Mouse (Mus musculus): ENCODE measurements around the gene Aicda.

The Aicda gene

DNA sequence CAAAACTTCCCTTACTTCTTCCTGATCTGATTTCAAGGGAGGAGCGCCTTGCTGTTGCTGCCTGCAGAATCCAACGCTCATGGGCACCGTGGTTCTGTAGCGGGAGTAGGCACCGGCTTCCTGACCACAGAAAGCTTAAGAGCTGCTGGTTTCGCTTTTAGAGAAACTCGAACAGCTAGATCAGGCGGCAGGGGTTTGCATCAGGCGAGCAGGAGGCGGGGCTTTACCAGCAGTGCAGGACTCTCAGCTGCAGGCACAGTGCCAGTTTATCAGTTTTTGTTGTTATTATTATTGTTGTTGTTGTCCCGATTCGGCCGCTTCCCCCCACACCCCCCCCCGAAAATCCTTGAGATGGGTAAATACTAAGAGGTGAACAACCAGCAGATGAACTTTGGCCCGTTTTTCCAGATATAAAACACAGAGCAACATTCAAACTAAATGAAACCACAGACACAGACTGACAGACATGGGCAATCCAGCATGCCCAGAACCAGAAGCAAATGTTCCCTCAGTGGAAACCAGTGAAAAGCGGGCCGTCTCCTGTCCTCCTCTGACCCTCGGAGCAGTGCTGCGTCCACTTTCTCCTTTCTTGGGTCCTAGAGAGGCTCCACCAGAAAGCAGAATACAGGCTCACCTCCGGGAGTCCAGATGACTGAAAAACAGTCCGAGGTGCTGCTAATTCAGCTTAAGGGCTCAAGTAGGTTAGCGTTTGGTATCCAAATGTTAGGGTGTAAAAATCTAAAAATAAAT is 48.8 kb downstream of the Aicda start, which contains the start of gene Apobec1:
Gene Apobec1 (minus strand): TSS at position 203 of the 750 bp plus-strand sequence.
- peak; percentile 77 to 79 for DNase-seq

DNA sequence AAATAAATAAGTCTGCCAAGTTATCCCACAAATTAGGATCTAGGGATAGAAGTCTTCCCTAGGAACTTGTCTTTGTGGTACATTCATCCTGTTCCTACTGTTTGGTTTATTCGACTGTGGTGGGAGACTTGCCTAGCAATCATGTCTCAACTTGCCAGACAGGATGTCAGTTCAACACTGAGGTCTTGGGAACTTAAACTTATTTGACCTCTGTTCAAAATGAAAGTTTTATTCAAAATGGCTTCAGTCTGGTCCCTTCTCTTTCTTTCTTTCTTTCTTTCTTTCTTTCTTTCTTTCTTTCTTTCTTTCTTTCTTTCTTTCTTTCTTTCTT is 49.4 kb downstream of the Aicda start:
- DNase-seq: no peak

DNA sequence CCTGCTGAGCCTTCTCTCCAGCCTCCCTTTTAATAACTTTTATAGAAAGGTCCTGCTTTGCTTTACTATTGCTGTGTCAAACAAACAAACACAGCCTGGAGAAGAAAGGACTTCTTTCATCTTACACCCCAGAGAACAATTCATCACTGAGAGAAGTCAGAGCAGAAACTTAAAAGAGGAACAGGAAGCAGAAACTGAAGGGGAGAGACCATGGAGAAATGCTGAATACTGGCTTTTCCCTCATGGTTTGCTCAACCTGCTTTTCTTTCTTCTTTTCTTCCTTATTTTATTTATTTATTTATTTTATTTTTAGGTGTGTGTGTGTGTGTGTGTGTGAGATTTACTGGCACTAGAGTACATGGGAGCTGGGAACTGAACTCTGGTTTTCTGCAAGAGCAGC is 50.7 kb downstream of the Aicda start:
- no peak for DNase-seq

DNA sequence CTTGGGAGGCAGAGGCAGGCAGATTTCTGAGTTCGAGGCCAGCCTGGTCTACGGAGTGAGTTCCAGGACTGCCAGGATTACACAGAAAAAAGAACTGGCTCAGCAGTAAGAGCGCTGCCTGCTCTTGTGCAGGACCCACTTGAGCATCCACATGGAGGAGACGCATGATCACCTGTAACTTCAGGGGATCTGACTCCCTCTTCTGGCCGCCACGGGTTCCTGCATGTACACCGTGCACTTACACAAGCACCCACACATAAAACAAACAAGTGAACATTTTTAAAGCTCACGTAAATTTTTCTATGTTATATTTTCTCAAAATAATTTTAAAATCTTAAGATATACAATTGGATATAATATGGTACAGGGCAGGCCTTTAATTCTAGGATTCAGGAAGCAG is 51.9 kb downstream of the Aicda start:
- DNase-seq: peak in 1 of 2 experiments; percentile 11

DNA sequence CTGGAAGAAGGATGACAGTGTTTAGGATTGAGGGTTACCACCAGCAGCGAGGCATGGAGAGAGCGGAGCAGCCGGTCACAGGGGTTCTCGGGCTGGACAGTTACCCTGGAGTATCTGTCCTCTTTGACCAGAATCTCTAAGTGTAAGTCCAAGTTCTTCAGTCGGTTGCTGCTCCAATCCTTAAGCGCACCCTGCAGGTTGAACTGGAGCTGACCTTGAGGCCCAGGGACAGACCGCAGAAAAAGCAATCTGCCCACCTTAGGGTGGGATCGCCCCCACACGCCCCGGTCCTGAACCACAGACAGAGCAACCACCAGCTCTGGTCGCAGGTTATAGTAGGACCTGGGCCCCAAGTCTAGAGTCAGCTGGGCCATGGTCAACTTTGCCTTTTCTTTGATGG is 53.1 kb downstream of the Aicda start:
- DNase-seq: no peak

DNA sequence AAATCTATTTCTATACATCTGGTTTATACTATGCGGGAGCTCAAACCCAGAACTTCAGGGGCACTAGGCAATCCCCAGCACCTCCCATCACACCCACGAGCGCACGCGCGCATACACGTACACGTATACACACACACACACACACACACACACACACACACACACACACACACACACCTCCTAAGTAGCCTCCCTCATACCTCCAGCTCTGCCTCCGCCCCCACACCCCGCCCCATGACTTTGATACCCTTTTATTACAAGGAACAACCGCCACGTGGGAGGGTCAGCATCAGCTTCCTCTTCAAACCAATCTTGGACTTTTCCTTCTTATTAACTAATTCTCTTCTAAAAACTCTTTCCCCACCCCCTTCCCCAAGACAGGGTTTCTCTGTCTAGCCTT is 54.1 kb downstream of the Aicda start:
- DNase-seq: no peak

DNA sequence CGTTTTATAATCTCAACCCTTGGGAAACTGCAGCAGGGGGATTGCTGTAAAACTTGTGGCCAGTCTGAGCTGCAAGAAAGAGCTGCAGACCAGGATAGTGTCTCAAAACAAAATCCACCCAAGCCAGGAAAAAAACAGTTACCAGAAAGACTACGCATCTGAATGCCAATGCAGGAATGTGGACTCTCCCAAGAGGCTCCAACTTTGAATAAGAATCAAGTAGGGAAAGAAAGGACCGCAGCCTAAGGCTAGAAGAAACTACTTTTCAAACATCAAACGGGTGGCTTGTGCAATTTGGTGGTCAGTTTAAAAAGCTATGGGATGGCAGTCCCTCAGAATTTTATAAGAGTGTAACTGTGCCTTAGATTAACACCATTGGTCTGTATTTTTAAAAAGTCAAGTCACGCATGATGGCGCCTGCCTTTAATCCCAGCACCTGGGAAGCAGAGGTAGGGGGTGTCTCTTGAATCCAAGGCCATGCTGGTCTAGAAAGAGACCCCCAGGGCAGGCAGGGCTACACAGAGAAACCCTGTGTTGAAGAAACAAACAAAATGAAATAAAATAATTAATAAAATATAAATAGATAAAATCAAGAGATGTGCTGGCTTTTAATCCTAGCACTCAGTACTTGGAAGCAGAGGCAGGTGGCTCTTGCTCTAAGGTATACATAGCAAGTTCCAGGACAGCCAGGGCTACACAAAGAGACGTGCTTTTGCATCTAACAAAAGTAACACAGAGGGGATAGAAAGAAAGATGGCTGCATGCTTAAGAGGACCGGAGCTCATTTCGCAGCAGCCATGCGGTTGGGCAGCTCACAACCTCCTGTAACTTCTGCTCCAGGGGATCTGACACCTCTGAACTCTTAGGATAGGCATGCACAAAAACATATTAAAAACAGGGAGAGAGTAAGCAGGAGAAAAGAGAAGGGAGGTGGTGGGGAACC is 55.1 kb downstream of the Aicda start:
- no peak for DNase-seq

DNA sequence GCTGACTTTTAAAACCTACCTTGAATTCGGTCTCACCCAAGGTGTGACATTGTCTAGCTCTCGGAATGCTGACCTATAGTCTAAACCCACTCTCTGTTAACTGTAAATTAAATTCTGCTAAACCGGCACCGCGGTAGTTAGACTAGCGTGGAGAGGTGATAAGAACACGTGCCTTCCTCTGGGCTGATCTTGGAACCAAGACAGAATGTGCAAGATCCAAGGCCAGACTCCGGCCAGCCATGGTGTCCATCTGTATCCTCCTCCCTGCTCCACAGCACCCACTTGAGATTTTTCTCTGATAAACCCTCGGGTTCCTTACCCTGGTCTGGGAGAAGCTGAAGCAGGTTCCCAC is 55.8 kb downstream of the Aicda start:
- no peak for DNase-seq

DNA sequence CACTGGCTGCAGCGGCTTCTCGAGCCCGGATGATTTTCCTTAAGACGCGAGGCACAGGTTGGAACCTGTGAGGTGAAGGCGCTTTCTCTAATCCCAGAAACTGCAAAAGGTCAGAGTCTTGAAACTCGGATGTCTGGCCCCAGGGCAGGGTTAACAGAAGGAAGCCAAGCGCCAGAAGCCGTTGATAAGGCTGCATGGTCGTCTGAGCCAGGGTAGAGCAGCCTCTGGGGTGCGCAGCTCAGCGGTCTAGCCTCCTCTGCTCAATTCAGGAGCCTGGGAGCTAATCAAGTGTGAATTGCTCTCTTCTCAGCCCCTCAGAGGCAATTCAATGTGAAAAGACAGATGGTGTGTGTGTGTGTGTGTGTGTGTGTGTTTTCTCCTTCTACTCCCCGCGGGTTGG is 56.2 kb downstream of the Aicda start, which contains the start of gene Gdf3:
Gene Gdf3 (minus strand): TSS at position 317 of the 400 bp plus-strand sequence.
- no peak for DNase-seq

DNA sequence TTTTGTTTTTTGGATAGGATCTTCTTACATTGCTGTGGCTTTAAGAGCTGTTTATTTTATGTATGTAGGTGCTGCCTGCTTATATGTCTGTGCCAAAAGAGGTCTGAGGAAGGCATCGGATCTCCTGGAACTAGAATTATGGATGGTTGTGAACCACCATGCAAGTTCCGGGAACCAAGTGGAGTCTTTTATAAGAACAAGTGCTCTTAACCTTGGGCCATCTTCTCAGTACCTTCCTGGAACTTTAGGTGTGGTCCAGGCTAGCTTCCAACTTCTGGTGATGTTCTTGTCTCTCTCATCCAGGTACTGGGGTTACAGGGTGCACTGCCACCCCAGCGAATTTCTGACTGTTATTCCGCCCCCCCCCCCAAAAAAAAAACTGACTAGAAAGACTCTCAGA is 58.8 kb downstream of the Aicda start:
- DNase-seq: no peak
